Mouse (Mus musculus): ENCODE data around the gene Rflnb. TPM values are rescaled to one million over a fixed set of nuclear protein-coding genes. Genes with fewer than 3 reads are reported as not detected.

Gene Rflnb
- total and polyA plus RNA-seq, 2 experiments = 0.37 to 0.69 TPM

- H3K9ac ChIP-seq (ENCODE audit: low read depth, low read length) = no peak overlapping the region
- H3K4me1 ChIP-seq (ENCODE audit: control insufficient read depth, insufficient read depth, low read length) = no peaks in the 10 kb centered on the region
- no peak for DNase-seq (ENCODE audit: extremely low read depth, low read depth, low spot score)
- TF ChIP-seq POLR2A (IDR thresholded peaks at IDR 0.05; ENCODE audit: extremely low read depth, insufficient read depth, low read length) = no peak
- WGBS = 89% methylated on average over 4 of the region's 4 CpGs
- no peaks in the 10 kb centered on the region for H3K36me3 ChIP-seq (ENCODE audit: control insufficient read depth, insufficient read depth, low read length)
- H3K79me2 ChIP-seq (ENCODE audit: control insufficient read depth, insufficient read depth, low read length) = no peaks in the 10 kb centered on the region
- H3K27ac ChIP-seq (replicated peaks; ENCODE audit: insufficient read depth, low read depth, low read length) = no peak overlapping the region
- H3K4me3 ChIP-seq (ENCODE audit: insufficient read depth, low read depth, low read length) = no peak overlapping the region
- no peaks in the 10 kb centered on the region for H3K27me3 ChIP-seq (ENCODE audit: control insufficient read depth, insufficient read depth, low read length)
These were observed 6.3 kb upstream of the Rflnb start for GRCm38 (mm10) chr11:76033836-76034235.

- H3K27ac ChIP-seq (replicated peaks; ENCODE audit: insufficient read depth, low read depth, low read length) = no peak overlapping the region
- no peaks in the 10 kb centered on the region for H3K27me3 ChIP-seq (ENCODE audit: control insufficient read depth, insufficient read depth, low read length)
- 79% methylated on average over 6 of the region's 6 CpGs for WGBS
- TF ChIP-seq POLR2A (IDR thresholded peaks at IDR 0.05; ENCODE audit: extremely low read depth, insufficient read depth, low read length) = no peak
- TF ChIP-seq CTCF (IDR thresholded peaks at IDR 0.05; ENCODE audit: low read depth, low read length) = no peak
- no peaks in the 10 kb centered on the region for H3K36me3 ChIP-seq (ENCODE audit: control insufficient read depth, insufficient read depth, low read length)
- no peak overlapping the region for H3K9ac ChIP-seq (ENCODE audit: low read depth, low read length)
- DNase-seq (ENCODE audit: extremely low read depth, low read depth, low spot score) = no peak
- no peak overlapping the region for H3K4me3 ChIP-seq (ENCODE audit: insufficient read depth, low read depth, low read length)
- H3K79me2 ChIP-seq (ENCODE audit: control insufficient read depth, insufficient read depth, low read length) = no peaks in the 10 kb centered on the region
- no peaks in the 10 kb centered on the region for H3K4me1 ChIP-seq (ENCODE audit: control insufficient read depth, insufficient read depth, low read length)
These were observed 5.8 kb upstream of the Rflnb start for GRCm38 (mm10) chr11:76033359-76033758.

- WGBS = 9% methylated on average over 11 of the region's 14 CpGs
These were observed 487 bp upstream of the Rflnb start for GRCm38 (mm10) chr11:76028072-76028465.

GRCm38 (mm10) chr11:76026527-76027138 lies 949 bp downstream of the Rflnb start:
- no peak overlapping the region for H3K27ac ChIP-seq (replicated peaks; ENCODE audit: insufficient read depth, low read depth, low read length)
- H3K9ac ChIP-seq (ENCODE audit: low read depth, low read length) = no peak overlapping the region
- no peaks in the 10 kb centered on the region for H3K79me2 ChIP-seq (ENCODE audit: control insufficient read depth, insufficient read depth, low read length)
- no peak for TF ChIP-seq CTCF (IDR thresholded peaks at IDR 0.05; ENCODE audit: low read depth, low read length)
- H3K36me3 ChIP-seq (ENCODE audit: control insufficient read depth, insufficient read depth, low read length) = no peaks in the 10 kb centered on the region
- H3K4me1 ChIP-seq (ENCODE audit: control insufficient read depth, insufficient read depth, low read length) = peaks cover 2% of the 10 kb centered on the region; the same call in 1 of the 2 replicates
- 35% methylated on average over 13 of the region's 14 CpGs for WGBS
- DNase-seq (ENCODE audit: extremely low read depth, low read depth, low spot score) = no peak
- H3K27me3 ChIP-seq (ENCODE audit: control insufficient read depth, insufficient read depth, low read length) = no peaks in the 10 kb centered on the region
- H3K4me3 ChIP-seq (ENCODE audit: insufficient read depth, low read depth, low read length) = no peak overlapping the region

More at GRCm38 (mm10) chr11:76028072-76028465, 487 bp upstream of the Rflnb start:
- peak overlapping the region; percentile 86 for H3K9ac ChIP-seq (ENCODE audit: low read depth, low read length)
- no peak for TF ChIP-seq POLR2A (IDR thresholded peaks at IDR 0.05; ENCODE audit: extremely low read depth, insufficient read depth, low read length)
- no peak for TF ChIP-seq CTCF (IDR thresholded peaks at IDR 0.05; ENCODE audit: low read depth, low read length)
- DNase-seq (ENCODE audit: extremely low read depth, low read depth, low spot score) = peak; percentile 7
- peaks cover 2% of the 10 kb centered on the region; the same call in 1 of the 2 replicates for H3K4me1 ChIP-seq (ENCODE audit: control insufficient read depth, insufficient read depth, low read length)
- no peaks in the 10 kb centered on the region for H3K36me3 ChIP-seq (ENCODE audit: control insufficient read depth, insufficient read depth, low read length)
- no peaks in the 10 kb centered on the region for H3K27me3 ChIP-seq (ENCODE audit: control insufficient read depth, insufficient read depth, low read length)
- H3K79me2 ChIP-seq (ENCODE audit: control insufficient read depth, insufficient read depth, low read length) = no peaks in the 10 kb centered on the region
- peak overlapping the region; percentile 71 for H3K4me3 ChIP-seq (ENCODE audit: insufficient read depth, low read depth, low read length)
- no peak overlapping the region for H3K27ac ChIP-seq (replicated peaks; ENCODE audit: insufficient read depth, low read depth, low read length)

- Histone ChIP-seq H3K79me2 (ENCODE audit: control insufficient read depth, insufficient read depth, low read length) (no peaks in the 10 kb centered on the region), H3K4me1 (ENCODE audit: control insufficient read depth, insufficient read depth, low read length) (peaks cover 2% of the 10 kb centered on the region; the same call in 1 of the 2 replicates), H3K36me3 (ENCODE audit: control insufficient read depth, insufficient read depth, low read length) (no peaks in the 10 kb centered on the region), H3K4me3 (ENCODE audit: insufficient read depth, low read depth, low read length) (no peak overlapping the region), H3K27ac (replicated peaks; ENCODE audit: insufficient read depth, low read depth, low read length) (no peak overlapping the region), H3K9ac (ENCODE audit: low read depth, low read length) (no peak overlapping the region), H3K27me3 (ENCODE audit: control insufficient read depth, insufficient read depth, low read length) (no peaks in the 10 kb centered on the region)
- DNase-seq (ENCODE audit: extremely low read depth, low read depth, low spot score) = no peak
- no peak for TF ChIP-seq POLR2A (IDR thresholded peaks at IDR 0.05; ENCODE audit: extremely low read depth, insufficient read depth, low read length)
- TF ChIP-seq CTCF (IDR thresholded peaks at IDR 0.05; ENCODE audit: low read depth, low read length) = no peak
- WGBS = 80% methylated on average over 7 of the region's 7 CpGs
These were observed 2.5 kb downstream of the Rflnb start for GRCm38 (mm10) chr11:76025080-76025583.

- H3K9ac ChIP-seq (ENCODE audit: low read depth, low read length) = no peak overlapping the region
- H3K36me3 ChIP-seq (ENCODE audit: control insufficient read depth, insufficient read depth, low read length) = no peaks in the 10 kb centered on the region
- TF ChIP-seq CTCF (IDR thresholded peaks at IDR 0.05; ENCODE audit: low read depth, low read length) (no peak), POLR2A (IDR thresholded peaks at IDR 0.05; ENCODE audit: extremely low read depth, insufficient read depth, low read length) (no peak)
- H3K4me1 ChIP-seq (ENCODE audit: control insufficient read depth, insufficient read depth, low read length) = no peaks in the 10 kb centered on the region
- no peak for DNase-seq (ENCODE audit: extremely low read depth, low read depth, low spot score)
- 79% methylated on average over 9 of the region's 9 CpGs for WGBS
- no peak overlapping the region for H3K27ac ChIP-seq (replicated peaks; ENCODE audit: insufficient read depth, low read depth, low read length)
- no peak overlapping the region for H3K4me3 ChIP-seq (ENCODE audit: insufficient read depth, low read depth, low read length)
- H3K79me2 ChIP-seq (ENCODE audit: control insufficient read depth, insufficient read depth, low read length) = no peaks in the 10 kb centered on the region
- H3K27me3 ChIP-seq (ENCODE audit: control insufficient read depth, insufficient read depth, low read length) = no peaks in the 10 kb centered on the region
These were observed 6.7 kb downstream of the Rflnb start for GRCm38 (mm10) chr11:76020916-76021315.
